Mouse (Mus musculus): ENCODE measurements at regions not wholly inside any gene's neighbourhood (a gene's known extent, or its start where the extent isn't known, plus 50 kb on each side); places are given as distances from the start of the nearest gene placed in this dataset.

GRCm38 (mm10) chr13:111100448-111100847 is 154.4 kb upstream of the Actbl2 start:
- TF ChIP-seq CTCF (IDR thresholded peaks at IDR 0.05; ENCODE audit: low read depth) (no peak), EP300 (IDR thresholded peaks at IDR 0.05; ENCODE audit: low read depth) (no peak)
